Mouse (Mus musculus): ENCODE data around the gene Gm42791.

Gene Gm42791

GRCm38 (mm10) chr5:148977698-148978457 lies 17.1 kb downstream of the Gm42791 start:
- no peak for DNase-seq (ENCODE audit: low read depth)

GRCm38 (mm10) chr5:148976876-148977275 lies 18.1 kb downstream of the Gm42791 start:
- no peak for DNase-seq (ENCODE audit: low read depth)

DNA sequence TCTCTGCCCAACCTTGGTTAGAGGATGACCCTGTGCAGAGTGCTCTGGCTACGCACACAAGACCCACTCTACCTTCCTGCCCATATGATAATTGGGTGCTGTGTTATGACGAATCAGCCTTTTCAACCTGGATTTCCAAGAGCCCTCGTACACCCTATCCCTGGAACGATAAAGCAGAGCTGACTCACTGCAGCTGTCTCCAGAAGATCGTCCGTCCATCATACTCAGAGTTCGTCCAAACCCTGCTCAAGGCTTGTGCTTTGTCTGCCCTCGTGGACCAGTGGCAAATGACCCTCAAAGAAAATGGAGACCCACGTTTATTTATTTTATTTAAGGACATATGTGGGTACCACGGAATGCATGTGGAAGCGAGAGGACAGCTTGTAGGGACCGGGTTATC lies 19.9 kb downstream of the Gm42791 start:
- DNase-seq (ENCODE audit: low read depth): no peak

DNA sequence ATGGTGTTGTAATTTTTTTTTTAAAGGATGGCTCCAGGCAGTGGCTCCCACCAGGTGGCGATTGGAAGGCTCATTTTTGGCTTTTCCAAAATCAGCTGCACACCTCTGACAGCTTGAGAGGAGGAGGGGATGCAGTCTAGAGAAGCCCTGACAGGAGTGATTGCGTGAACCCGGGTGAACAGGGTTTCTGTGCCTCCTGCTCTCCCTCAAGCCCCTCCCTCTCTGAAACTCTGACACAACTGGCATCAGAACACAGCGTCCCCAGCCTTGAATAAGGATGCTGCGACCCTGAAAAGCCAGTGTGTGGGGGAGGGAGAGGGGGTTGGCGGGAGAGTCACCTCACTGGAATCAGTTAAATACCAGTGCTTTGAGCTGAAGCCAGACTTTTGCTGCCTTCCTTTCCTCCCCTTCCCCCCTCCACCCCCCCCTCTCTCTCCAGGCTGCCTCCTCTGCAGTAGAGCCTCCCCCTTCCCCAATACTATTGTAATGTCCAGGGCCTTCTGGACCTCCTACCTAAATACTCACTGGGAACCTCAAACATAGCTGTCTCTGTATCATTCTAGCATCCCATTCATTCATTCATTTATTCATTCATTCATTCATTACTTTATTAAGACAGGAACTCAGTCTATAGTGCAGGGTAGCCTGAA lies 21.8 kb downstream of the Gm42791 start:
- no peak for DNase-seq (ENCODE audit: low read depth)

GRCm38 (mm10) chr5:148972167-148972566 lies 22.8 kb downstream of the Gm42791 start:
- DNase-seq (ENCODE audit: low read depth): no peak

GRCm38 (mm10) chr5:148969648-148970047 lies 25.3 kb downstream of the Gm42791 start:
- DNase-seq (ENCODE audit: low read depth): no peak

- no peak for DNase-seq (ENCODE audit: low read depth)
Observed at GRCm38 (mm10) chr5:148968958-148969576, 25.9 kb downstream of the Gm42791 start.

DNA sequence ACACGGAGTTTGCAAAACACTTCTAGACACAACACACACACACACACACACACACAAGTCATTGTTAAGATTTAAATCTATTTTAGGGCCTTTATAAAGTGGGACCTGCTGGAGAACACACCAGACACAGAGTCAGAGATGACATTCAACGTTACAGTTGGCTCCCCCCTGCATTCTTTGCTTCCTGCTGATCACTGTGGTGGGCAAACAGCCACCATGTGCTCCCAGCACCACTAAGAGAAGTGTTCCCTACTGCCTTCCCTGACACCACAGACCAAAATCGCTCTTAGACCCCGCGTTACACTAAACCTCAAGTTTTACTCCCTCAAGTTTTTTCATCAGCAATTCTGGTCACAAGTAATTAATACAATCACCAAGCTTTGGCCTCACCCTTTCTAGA lies 26.8 kb downstream of the Gm42791 start:
- no peak for DNase-seq (ENCODE audit: low read depth)

GRCm38 (mm10) chr5:148966395-148966794 lies 28.6 kb downstream of the Gm42791 start:
- DNase-seq (ENCODE audit: low read depth): no peak

DNA sequence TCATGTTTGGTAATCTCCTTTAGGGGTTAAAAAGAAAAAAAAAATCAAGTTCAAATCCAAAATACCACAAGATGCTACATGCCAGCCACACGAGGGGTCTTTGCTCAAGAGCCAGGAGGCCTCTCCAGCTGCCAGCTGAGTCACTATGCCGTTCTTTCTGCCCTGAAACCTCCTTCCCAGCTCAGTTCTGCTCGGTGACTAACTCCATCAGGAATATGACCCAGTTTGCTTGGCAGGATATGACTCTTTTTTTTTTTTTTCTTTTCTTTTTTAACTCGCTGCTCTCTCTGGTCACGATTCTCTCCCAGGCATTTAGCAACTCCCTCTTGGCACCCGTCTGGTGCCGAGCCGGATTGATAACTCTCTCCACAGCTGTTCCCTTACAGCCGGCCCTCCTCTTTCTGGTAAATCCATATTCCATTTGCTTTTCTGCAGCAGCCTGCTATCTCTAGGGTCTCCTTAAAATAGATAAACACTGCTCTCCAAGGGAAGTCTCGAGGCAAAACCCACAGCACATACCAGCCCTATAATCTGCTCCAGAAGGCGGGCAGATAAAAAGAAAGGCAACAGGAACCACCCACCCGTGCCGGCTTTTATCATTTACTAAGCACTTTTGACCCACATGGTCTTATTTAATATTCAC lies 29.1 kb downstream of the Gm42791 start:
- DNase-seq (ENCODE audit: low read depth): no peak

- no peak for DNase-seq (ENCODE audit: low read depth)
Observed at GRCm38 (mm10) chr5:148965089-148965591, 29.8 kb downstream of the Gm42791 start.

- no peak for DNase-seq (ENCODE audit: low read depth)
Observed at GRCm38 (mm10) chr5:148964251-148964650, 30.7 kb downstream of the Gm42791 start.

DNA sequence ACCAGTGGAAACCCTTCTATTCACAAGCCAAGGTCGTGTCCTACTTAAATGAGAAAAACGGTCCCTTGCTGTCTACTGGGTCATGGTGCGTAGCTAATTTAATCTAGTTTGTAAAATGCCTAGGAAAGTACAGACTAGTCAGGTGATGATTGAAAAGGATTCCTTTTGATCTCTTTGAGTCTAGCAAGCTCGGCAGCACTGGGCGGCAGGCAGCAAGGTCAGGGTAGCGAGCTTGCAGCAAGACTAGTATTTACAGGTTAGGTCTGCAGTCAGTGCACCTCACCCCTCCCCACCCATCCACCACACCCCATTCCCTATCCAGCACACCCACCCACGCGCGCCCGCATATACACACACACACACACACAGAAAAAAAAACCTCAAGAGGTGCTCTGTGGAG lies 34.7 kb downstream of the Gm42791 start:
- no peak for DNase-seq (ENCODE audit: low read depth)

GRCm38 (mm10) chr5:148959068-148959990 lies 35.6 kb downstream of the Gm42791 start:
- peak; percentile 75 for DNase-seq (ENCODE audit: low read depth)

- no peak for DNase-seq (ENCODE audit: low read depth)
Observed at GRCm38 (mm10) chr5:148958355-148958754, 36.6 kb downstream of the Gm42791 start.

DNA sequence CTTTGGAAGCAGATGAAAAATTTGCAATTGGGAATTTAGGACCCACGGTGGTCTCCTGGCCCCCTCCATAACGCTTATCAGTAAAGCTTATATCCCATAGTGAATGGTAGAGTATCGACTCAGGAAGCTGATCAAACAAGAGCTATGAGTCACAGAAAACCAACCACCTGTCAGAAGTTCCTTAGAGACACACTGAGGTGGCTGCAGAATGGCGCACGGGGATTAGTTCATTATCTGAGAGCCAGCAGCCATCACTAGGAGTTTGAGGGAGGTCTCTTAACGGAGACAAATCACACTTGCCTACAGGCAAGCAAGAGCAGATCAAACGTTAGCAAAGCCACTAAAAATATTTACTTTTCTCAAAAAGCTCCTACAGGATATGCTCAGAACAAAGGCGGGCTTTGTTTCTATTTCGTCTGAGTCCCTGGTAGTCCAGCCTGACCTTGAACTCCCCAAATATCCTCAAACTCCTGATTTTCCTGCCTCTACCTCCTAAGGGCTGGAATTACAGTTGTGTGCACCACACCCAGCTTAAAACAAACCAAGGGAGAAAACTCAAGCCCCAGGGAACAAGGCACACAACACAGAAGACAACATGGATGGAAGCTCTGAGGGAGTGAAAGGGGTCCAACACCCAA lies 37.9 kb downstream of the Gm42791 start:
- no peak for DNase-seq (ENCODE audit: low read depth)

DNA sequence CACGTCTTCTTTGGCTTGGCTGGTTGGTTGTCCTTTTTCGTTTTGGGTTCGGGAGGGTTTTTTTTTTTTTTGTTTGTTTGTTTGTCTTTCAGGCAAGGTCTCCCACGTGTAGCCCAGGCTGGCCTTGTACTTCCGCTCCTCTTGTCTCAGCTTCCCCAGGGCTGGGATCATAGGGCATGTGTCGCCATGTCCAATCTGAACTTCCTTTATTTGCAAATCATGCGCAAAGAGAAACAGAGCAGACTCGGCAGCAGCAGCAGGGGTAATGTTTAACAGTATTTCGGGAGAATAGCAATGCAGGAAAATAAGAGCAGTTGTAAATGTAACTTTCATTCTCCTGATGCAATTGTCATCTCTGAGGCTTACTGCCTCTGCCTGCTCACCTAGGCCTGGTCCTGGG lies 38.9 kb downstream of the Gm42791 start:
- DNase-seq (ENCODE audit: low read depth): no peak

DNA sequence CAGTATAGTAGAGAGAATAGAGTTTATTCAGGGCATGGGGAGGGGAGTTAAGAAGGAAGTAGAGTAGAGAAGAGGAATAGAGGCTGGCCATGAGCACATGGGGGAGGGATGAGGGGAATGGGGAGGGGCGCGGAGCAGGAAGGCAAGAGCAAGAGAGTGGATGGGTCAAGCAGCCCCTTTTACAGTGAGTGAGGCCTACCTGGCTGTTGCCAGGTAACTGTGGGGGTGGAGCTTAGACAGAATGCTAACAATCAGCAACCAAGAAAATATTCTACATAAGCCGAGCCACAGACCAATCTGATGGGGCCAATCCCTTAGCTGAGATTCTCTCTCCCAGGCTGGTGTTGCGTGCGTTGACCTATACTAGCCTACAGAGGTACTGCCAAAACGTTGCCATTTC lies 39.4 kb downstream of the Gm42791 start:
- no peak for DNase-seq (ENCODE audit: low read depth)

DNA sequence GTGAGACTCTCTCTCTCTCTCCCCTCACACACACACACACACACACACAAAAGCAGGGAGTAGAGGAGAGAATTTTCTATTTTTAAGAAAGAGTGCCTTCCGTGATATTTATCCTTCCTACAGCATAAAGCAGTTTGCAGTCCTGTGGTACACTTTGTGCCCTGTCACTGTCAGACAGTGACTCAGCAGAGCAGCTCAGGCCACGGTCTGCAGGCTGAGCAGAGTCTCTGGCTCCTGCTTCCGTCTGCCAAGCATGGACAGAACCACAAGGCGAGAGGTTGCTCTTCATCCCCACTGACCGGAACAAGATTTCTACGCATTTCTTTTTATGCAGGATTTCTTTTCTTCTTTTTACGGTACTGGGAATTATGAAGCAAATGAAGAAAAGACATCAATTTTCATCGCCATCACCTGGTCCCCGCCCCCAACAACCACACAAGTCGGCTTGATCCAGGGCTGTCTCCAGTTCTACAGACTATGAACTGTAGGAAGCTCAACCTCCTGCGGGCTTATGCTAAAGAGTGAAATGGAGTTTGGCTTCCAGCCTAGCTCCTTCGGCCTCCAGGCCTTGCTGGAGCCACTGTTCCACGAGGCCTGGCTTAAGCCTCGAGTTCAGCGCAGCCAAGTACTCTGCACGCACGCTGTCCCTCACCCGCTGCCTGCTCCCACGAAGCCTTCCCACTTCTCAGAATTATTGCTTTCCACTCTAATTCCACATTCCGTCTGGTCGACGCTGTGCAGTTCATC lies 40.5 kb downstream of the Gm42791 start:
- DNase-seq (ENCODE audit: low read depth): no peak

DNA sequence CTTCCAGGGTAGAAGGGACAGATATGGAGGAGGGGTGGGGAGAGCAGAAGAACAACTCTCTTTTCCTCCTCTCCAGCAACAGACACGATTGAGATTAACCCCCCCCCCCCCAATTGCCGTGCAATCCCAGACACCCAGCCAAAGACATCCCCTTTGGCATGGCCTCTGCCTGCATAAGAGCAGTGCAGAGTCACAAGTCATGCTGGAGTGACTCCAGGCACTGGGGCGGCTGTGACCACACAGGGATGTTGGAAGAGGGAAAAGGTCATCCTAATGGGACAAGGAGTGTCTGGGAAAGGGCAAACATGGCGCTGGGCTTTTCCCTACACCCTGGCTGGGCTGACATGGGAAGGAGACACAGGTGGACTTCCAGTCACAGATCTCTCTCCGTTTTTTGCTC lies 41.8 kb downstream of the Gm42791 start:
- DNase-seq (ENCODE audit: low read depth): no peak
